24 mouse cellular contexts compared by ENCODE assay signal in genomic region chr19:57569040-57569439, GRCm38 (mm10). TPM values are rescaled to one million over a fixed set of nuclear protein-coding genes. Genes with fewer than 3 reads are reported as not detected.
DNase-seq lines count a peak whose midpoint lies in the region; ATAC-seq and TF ChIP-seq lines count a peak whose summit lies in the region.
"Had no signal": no experiment of that assay in that cellular context is flagged by ENCODE, and none has a peak within 500 bp of the region (broad histone marks: within the 10 kb centered on the region; RNA-seq: fewer than 3 reads in every experiment).

No protein-coding gene starts in this region.

- H3K4me2 ChIP-seq in forebrain, embryonic 13.5 days = no peak overlapping the region
- no peak overlapping the region for H3K4me2 ChIP-seq in forebrain, embryonic 12.5 days
- no peak overlapping the region for H3K4me2 ChIP-seq in intestine, embryonic 14.5 days (ENCODE audit: low read length)
- H3K4me2 ChIP-seq in intestine, embryonic 16.5 days (ENCODE audit: low read depth, low read length) = no peak overlapping the region
- H3K4me2 ChIP-seq in midbrain, embryonic 11.5 days = no peak overlapping the region
- no peak overlapping the region for H3K4me2 ChIP-seq in midbrain, postnatal 0 days (ENCODE audit: low read depth, low read length, poor library complexity, severe bottlenecking)
- H3K4me2 ChIP-seq: embryonic facial prominence, embryonic 13.5 days; embryonic facial prominence, embryonic 15.5 days had no signal

- no peaks in the 10 kb centered on the region for H3K36me3 ChIP-seq in forebrain, embryonic 13.5 days (ENCODE audit: poor library complexity, severe bottlenecking)
- no peaks in the 10 kb centered on the region for H3K36me3 ChIP-seq in forebrain, embryonic 12.5 days (replicated peaks)
- no peaks in the 10 kb centered on the region for H3K36me3 ChIP-seq in intestine, embryonic 14.5 days (ENCODE audit: control insufficient read depth, insufficient read depth, low read length)
- H3K36me3 ChIP-seq in intestine, embryonic 16.5 days (ENCODE audit: control insufficient read depth, insufficient read depth, low read length) = no peaks in the 10 kb centered on the region
- no peaks in the 10 kb centered on the region for H3K36me3 ChIP-seq in midbrain, embryonic 11.5 days (ENCODE audit: control insufficient read depth, insufficient read depth, low read length)
- H3K36me3 ChIP-seq in midbrain, postnatal 0 days (ENCODE audit: insufficient read depth, low read length) = no peaks in the 10 kb centered on the region
- H3K36me3 ChIP-seq: embryonic facial prominence, embryonic 13.5 days; embryonic facial prominence, embryonic 15.5 days; forebrain, embryonic 10.5 days; G1E had no signal

- H3K9ac ChIP-seq in forebrain, embryonic 13.5 days = no peak overlapping the region
- H3K9ac ChIP-seq in forebrain, embryonic 12.5 days = no peak overlapping the region
- H3K9ac ChIP-seq in intestine, embryonic 14.5 days (ENCODE audit: low read length) = no peak overlapping the region
- no peak overlapping the region for H3K9ac ChIP-seq in intestine, embryonic 16.5 days (ENCODE audit: low read depth, low read length)
- H3K9ac ChIP-seq in midbrain, embryonic 11.5 days (ENCODE audit: low read length) = no peak overlapping the region
- no peak overlapping the region for H3K9ac ChIP-seq in midbrain, postnatal 0 days (replicated peaks; ENCODE audit: low read length, poor library complexity, severe bottlenecking)
- H3K9ac ChIP-seq: embryonic facial prominence, embryonic 13.5 days; embryonic facial prominence, embryonic 15.5 days had no signal

- TF ChIP-seq CTCF in midbrain, postnatal 0 days (IDR thresholded peaks at IDR 0.05) = no peak

- DNase-seq in intestine, embryonic 14.5 days (ENCODE audit: low spot score) = peak; percentile 33
- DNase-seq in midbrain, embryonic 11.5 days (ENCODE audit: low spot score, missing footprints) = peak; percentile 39
- no peak for DNase-seq in midbrain, postnatal 0 days (ENCODE audit: low spot score)
- DNase-seq in gastrocnemius, postnatal 4 days (ENCODE audit: low spot score in 2 of 2) = no peak
- DNase-seq: adrenal gland, adult 8-10 months; adrenal gland, postnatal 14 days; adrenal gland, postnatal 36 days; cerebellum, adult 11-12 months; cerebellum, adult 2 months; cerebellum, adult 9-10 months; cerebellum, postnatal 25 days; embryo, embryonic 11 days had no signal

- H3K4me1 ChIP-seq in forebrain, embryonic 13.5 days = peaks cover 13% of the 10 kb centered on the region
- peaks cover 10% of the 10 kb centered on the region; the same call in 1 of the 2 replicates for H3K4me1 ChIP-seq in forebrain, embryonic 12.5 days
- H3K4me1 ChIP-seq in intestine, embryonic 14.5 days (replicated peaks; ENCODE audit: control insufficient read depth, insufficient read depth, low read length) = no peaks in the 10 kb centered on the region
- H3K4me1 ChIP-seq in intestine, embryonic 16.5 days (ENCODE audit: control insufficient read depth, insufficient read depth, low read length) = no peaks in the 10 kb centered on the region
- H3K4me1 ChIP-seq in midbrain, embryonic 11.5 days (ENCODE audit: control insufficient read depth, insufficient read depth, low read length) = no peaks in the 10 kb centered on the region
- H3K4me1 ChIP-seq in midbrain, postnatal 0 days (ENCODE audit: insufficient read depth, low read length) = 0 out of 2 replicates have a peak, but pooled peaks cover 3% of the 10 kb centered on the region
- H3K4me1 ChIP-seq: embryonic facial prominence, embryonic 15.5 days had no signal

- 0 out of 2 replicates have a peak overlapping the region, but pooled peaks have one; percentile 6 for H3K27ac ChIP-seq in forebrain, embryonic 13.5 days
- H3K27ac ChIP-seq in forebrain, embryonic 12.5 days = no peak overlapping the region
- no peak overlapping the region for H3K27ac ChIP-seq in intestine, embryonic 14.5 days (ENCODE audit: low read depth)
- H3K27ac ChIP-seq in intestine, embryonic 16.5 days (ENCODE audit: low read length) = no peak overlapping the region
- H3K27ac ChIP-seq in midbrain, embryonic 11.5 days (ENCODE audit: low read depth, low read length) = no peak overlapping the region
- no peak overlapping the region for H3K27ac ChIP-seq in midbrain, postnatal 0 days (ENCODE audit: low read depth, low read length)
- H3K27ac ChIP-seq: embryonic facial prominence, embryonic 13.5 days; embryonic facial prominence, embryonic 15.5 days; forebrain, embryonic 10.5 days had no signal

- no peak overlapping the region for H3K4me3 ChIP-seq in forebrain, embryonic 13.5 days
- no peak overlapping the region for H3K4me3 ChIP-seq in forebrain, embryonic 12.5 days (replicated peaks)
- H3K4me3 ChIP-seq in intestine, embryonic 14.5 days (ENCODE audit: low read depth, low read length) = no peak overlapping the region
- no peak overlapping the region for H3K4me3 ChIP-seq in intestine, embryonic 16.5 days (ENCODE audit: low read length)
- no peak overlapping the region for H3K4me3 ChIP-seq in midbrain, embryonic 11.5 days (ENCODE audit: low read depth, low read length)
- no peak overlapping the region for H3K4me3 ChIP-seq in midbrain, postnatal 0 days (ENCODE audit: low read depth, low read length)
- H3K4me3 ChIP-seq: embryonic facial prominence, embryonic 13.5 days; embryonic facial prominence, embryonic 15.5 days; erythroblast, embryonic 14.5 days; forebrain, embryonic 10.5 days had no signal

- no peaks in the 10 kb centered on the region for H3K27me3 ChIP-seq in forebrain, embryonic 13.5 days
- no peaks in the 10 kb centered on the region for H3K27me3 ChIP-seq in forebrain, embryonic 12.5 days
- no peaks in the 10 kb centered on the region for H3K27me3 ChIP-seq in intestine, embryonic 14.5 days (replicated peaks; ENCODE audit: control insufficient read depth, insufficient read depth, low read length)
- H3K27me3 ChIP-seq in intestine, embryonic 16.5 days (replicated peaks; ENCODE audit: control insufficient read depth, insufficient read depth, low read length) = no peaks in the 10 kb centered on the region
- no peaks in the 10 kb centered on the region for H3K27me3 ChIP-seq in midbrain, embryonic 11.5 days (ENCODE audit: control insufficient read depth, insufficient read depth, low read length)
- H3K27me3 ChIP-seq in midbrain, postnatal 0 days (ENCODE audit: insufficient read depth, low read length) = no peaks in the 10 kb centered on the region
- H3K27me3 ChIP-seq: embryonic facial prominence, embryonic 13.5 days; embryonic facial prominence, embryonic 15.5 days; Patski had no signal

- H3K9me3 ChIP-seq in forebrain, embryonic 13.5 days (replicated peaks) = no peaks in the 10 kb centered on the region
- H3K9me3 ChIP-seq in forebrain, embryonic 12.5 days = no peaks in the 10 kb centered on the region
- H3K9me3 ChIP-seq in intestine, embryonic 14.5 days (ENCODE audit: control insufficient read depth, low read length) = no peaks in the 10 kb centered on the region
- H3K9me3 ChIP-seq in intestine, embryonic 16.5 days (ENCODE audit: control insufficient read depth, low read length) = no peaks in the 10 kb centered on the region
- H3K9me3 ChIP-seq in midbrain, embryonic 11.5 days (ENCODE audit: control insufficient read depth, low read length) = no peaks in the 10 kb centered on the region
- H3K9me3 ChIP-seq in midbrain, postnatal 0 days (ENCODE audit: low read length) = no peaks in the 10 kb centered on the region
- H3K9me3 ChIP-seq: embryonic facial prominence, embryonic 13.5 days; embryonic facial prominence, embryonic 15.5 days; forebrain, embryonic 10.5 days; G1E had no signal

- WGBS in forebrain, embryonic 13.5 days = 84% methylated on average over 6 of the region's 6 CpGs
- WGBS in forebrain, embryonic 12.5 days = 83% methylated on average over 6 of the region's 6 CpGs
- WGBS in intestine, embryonic 14.5 days = 76% methylated on average over 6 of the region's 6 CpGs
- 76% methylated on average over 6 of the region's 6 CpGs for WGBS in intestine, embryonic 16.5 days
- WGBS in midbrain, embryonic 11.5 days = 81% methylated on average over 6 of the region's 6 CpGs
- WGBS in midbrain, postnatal 0 days = 84% methylated on average over 6 of the region's 6 CpGs

- ATAC-seq in forebrain, embryonic 13.5 days = no peak
- ATAC-seq in forebrain, embryonic 12.5 days (ENCODE audit: low FRiP score) = no peak
- no peak for ATAC-seq in intestine, embryonic 14.5 days (replicated peaks; ENCODE audit: low FRiP score, low TSS enrichment, low read depth)
- no peak for ATAC-seq in intestine, embryonic 16.5 days
- no peak for ATAC-seq in midbrain, embryonic 11.5 days (ENCODE audit: low FRiP score)
- ATAC-seq in midbrain, postnatal 0 days (ENCODE audit: low FRiP score) = no peak
- ATAC-seq: activated CD4-positive, CD25-positive, alpha-beta regulatory T cell, adult 4 months; forebrain, embryonic 14.5 days; forebrain, embryonic 16.5 days; Patski had no signal

RNA-seq across cellular contexts. Expression of gene Atrnl1, which starts 41.8 kb away (rescaled TPM):
- 5.1 and 6.7 TPM in 2 replicates for polyA plus RNA-seq in forebrain, embryonic 13.5 days (2015; fragmentation: Nextera tagmentation; extraction: Ambion mirVana)
- 7.6 and 7.8 TPM in 2 replicates for polyA plus RNA-seq in forebrain, embryonic 12.5 days (2016; fragmentation: Nextera tagmentation; extraction: Ambion mirVana)
- polyA plus RNA-seq in intestine, embryonic 14.5 days (2014; fragmentation: Nextera tagmentation; extraction: Ambion mirVana) = 7.4 and 9.3 TPM in 2 replicates
- 2.8 and 3.3 TPM in 2 replicates for polyA plus RNA-seq in intestine, embryonic 16.5 days (2015; fragmentation: Nextera tagmentation; extraction: Ambion mirVana)
- 5.6 and 6.4 TPM in 2 replicates for polyA plus RNA-seq in midbrain, embryonic 11.5 days (2014; fragmentation: Nextera tagmentation; extraction: Ambion mirVana)
- total RNA-seq in midbrain, postnatal 0 days (2014; rRNA removed) = 60.5 and 80.5 TPM in 2 replicates
- polyA plus RNA-seq in midbrain, postnatal 0 days (2015; fragmentation: Nextera tagmentation; extraction: Ambion mirVana) = 4.9 and 5.4 TPM in 2 replicates
- 10 to 100 TPM; 24.4 to 26.6 TPM for total RNA-seq in gastrocnemius, postnatal 4 days (2021)

Comparison
In these comparisons a context has a peak if more than half of its experiments do, and no peak if none do; other contexts are left out.
1. DNase-seq: peak in intestine, embryonic 14.5 days (single experiment) and midbrain, embryonic 11.5 days (single experiment); none in midbrain, postnatal 0 days (single experiment) and gastrocnemius, postnatal 4 days (0 of 2).